Mouse (Mus musculus) myocyte (in vitro differentiated cells): ENCODE results near the gene Tmem248.

Source experiments
- POLR2A ChIP-seq: IDR thresholded peaks from one replicate; pipeline ENCODE4 v1.6.1; 2011; ENCODE audit warnings: low read depth, mild to moderate bottlenecking, control low read depth, moderate library complexity; ENCODE audit not compliant: insufficient read length
- REST ChIP-seq: IDR thresholded peaks from one replicate; pipeline ENCODE4 v1.6.1; 2011; ENCODE audit warnings: mild to moderate bottlenecking, control low read depth, moderate library complexity; ENCODE audit not compliant: insufficient read depth, insufficient read length
- TCF12 ChIP-seq: IDR thresholded peaks from one replicate; pipeline ENCODE4 v1.6.1; 2011; ENCODE audit warnings: mild to moderate bottlenecking, control low read depth; ENCODE audit not compliant: poor library complexity, insufficient read depth, severe bottlenecking
- USF1 ChIP-seq: IDR thresholded peaks from one replicate; pipeline ENCODE4 v1.6.1; 2011; ENCODE audit warnings: low read depth, mild to moderate bottlenecking, control low read depth, moderate library complexity

DNA sequence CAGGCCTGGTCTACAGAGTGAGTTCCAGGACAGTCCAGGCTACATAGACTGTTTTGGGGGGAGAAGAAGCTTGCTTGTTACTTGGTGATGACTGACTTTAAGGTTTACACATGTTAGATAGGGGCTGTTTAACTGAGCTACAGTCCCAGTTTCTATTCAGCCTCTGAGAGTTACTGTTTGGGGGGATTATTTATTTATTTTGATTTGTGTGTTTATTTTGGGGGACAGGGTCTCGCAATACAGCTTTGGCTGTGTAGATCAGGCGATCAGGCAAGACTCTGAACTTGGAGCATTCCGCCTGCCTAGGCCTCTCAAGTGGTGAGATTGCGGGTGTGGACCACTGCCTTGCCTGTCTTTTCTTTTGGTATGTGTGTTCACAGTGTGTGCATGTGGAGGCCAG, 43.9 kb upstream of the Tmem248 start:
- TF ChIP-seq TCF12 (no peak), POLR2A (no peak), REST (no peak), USF1 (no peak)
